Mouse (Mus musculus) bone marrow macrophage, adult 2 months (primary cell): ENCODE results near the gene Olfr133.
"Not testable (repeated sequence)": the region's sequence is repeated elsewhere in the genome, so short reads cannot be mapped to it uniquely, and the experiment has no call there.

Experiments used
- CTCF ChIP-seq: IDR thresholded peaks from 2 replicates; pipeline ENCODE4 v1.5.1; 2012; ENCODE audit warnings: low read depth, mild to moderate bottlenecking, low read length, moderate library complexity
- POLR2A ChIP-seq: IDR thresholded peaks from 2 replicates; pipeline ENCODE4 v1.6.1; 2012; ENCODE audit warnings: mild to moderate bottlenecking, low read depth, low read length, borderline replicate concordance

DNA sequence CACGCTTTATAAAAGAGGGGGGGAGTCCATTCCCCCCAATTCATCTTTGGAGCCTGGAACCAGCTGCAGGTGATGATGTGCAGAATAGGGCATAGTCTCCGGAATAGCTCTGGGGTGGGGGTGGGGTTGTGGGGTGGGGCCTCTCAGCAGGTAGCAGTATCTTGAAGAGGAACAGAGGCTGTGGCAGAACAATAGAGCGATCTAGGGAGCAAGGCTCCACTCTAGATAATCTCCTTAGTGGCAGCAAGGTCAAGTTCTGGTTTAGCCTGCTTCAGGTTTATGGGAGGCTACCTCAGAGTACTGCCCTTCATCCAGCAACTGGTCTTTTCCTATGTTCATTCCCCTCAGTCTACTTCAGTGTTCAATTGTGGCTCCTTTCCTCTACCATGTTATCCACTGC, 19.7 kb upstream of the Olfr133 start:
- not testable (repeated sequence) for TF ChIP-seq CTCF, POLR2A
